Mouse (Mus musculus) neural tube, embryonic 13.5 days (tissue): ENCODE measurements at regions not wholly inside any gene's neighbourhood (a gene's known extent, or its start where the extent isn't known, plus 50 kb on each side); places are given as distances from the start of the nearest gene placed in this dataset.
"Not testable (repeated sequence)": the region's sequence is repeated elsewhere in the genome, so short reads cannot be mapped to it uniquely, and the experiment has no call there.

Source experiments
- ATAC-seq: fragments of 200-750 bp; cut with Nextera tagmentation; 2 replicates; pipeline ENCODE4 v1.8.0; 2017; ENCODE audit warnings: low read depth, mild to moderate bottlenecking, moderate TSS enrichment, moderate library complexity
- H3K27ac ChIP-seq: fragments of 300-500 bp; sonication (generic); replicated peaks from 2 replicates; pipeline ENCODE4 v1.5.1; 2015; ENCODE audit warnings: moderate library complexity, mild to moderate bottlenecking, inconsistent platforms
- H3K27me3 ChIP-seq: fragments of 300-500 bp; sonication (generic); 2 replicates; pipeline ENCODE4 v1.6.1; 2015; ENCODE audit warnings: mild to moderate bottlenecking, inconsistent platforms
- H3K36me3 ChIP-seq: fragments of 300-500 bp; sonication (generic); 2 replicates; pipeline ENCODE4 v1.6.1; 2015; ENCODE audit warnings: mild to moderate bottlenecking, inconsistent platforms
- H3K4me1 ChIP-seq: fragments of 300-500 bp; sonication (generic); replicated peaks from 2 replicates; pipeline ENCODE4 v1.6.1; 2015; ENCODE audit warnings: inconsistent platforms
- H3K4me2 ChIP-seq: fragments of 300-500 bp; sonication (generic); 2 replicates; pipeline ENCODE4 v1.6.1; 2015; ENCODE audit warnings: inconsistent platforms, mild to moderate bottlenecking, moderate library complexity
- H3K4me3 ChIP-seq: fragments of 300-500 bp; sonication (generic); 2 replicates; pipeline ENCODE4 v1.5.1; 2015; ENCODE audit warnings: mild to moderate bottlenecking, inconsistent platforms
- H3K9ac ChIP-seq: fragments of 300-500 bp; sonication (generic); 2 replicates; pipeline ENCODE4 v1.6.1; 2015; ENCODE audit warnings: moderate library complexity, mild to moderate bottlenecking, inconsistent platforms
- H3K9me3 ChIP-seq: fragments of 300-500 bp; sonication (generic); 2 replicates; pipeline ENCODE4 v1.6.1; 2016; ENCODE audit warnings: inconsistent platforms
- WGBS: fragments of 180-500 bp; shearing (Covaris S2); methylation state at CpG from one replicate; pipeline ENCODE4 v1.1.7; 2015; 5-methylcytosine and 5-hydroxymethylcytosine counted together

DNA sequence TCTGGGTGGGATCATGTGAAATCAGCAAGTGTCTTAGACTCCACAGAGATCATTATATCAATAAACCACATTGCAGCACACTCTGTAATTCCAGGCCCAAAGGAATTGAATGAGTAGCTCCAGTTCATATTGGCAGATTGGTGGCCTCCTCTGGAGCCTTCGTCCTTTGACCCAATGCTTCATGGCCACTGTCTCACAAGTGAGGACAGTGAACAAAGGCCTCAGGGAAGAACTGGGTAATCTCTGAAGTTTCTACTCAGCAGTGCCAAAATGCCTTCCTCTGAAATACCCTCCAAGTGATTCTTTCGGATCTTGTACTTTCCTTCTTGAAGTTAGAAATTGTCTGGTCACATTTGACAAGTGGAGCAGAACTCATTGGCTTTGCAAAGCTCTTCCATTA is 135.8 kb upstream of the Fam84a start:
- no peak overlapping the region for H3K4me3 ChIP-seq
- H3K4me2 ChIP-seq, result no peak overlapping the region
- 0 out of 2 replicates have a peak, but pooled peaks cover 2% of the 10 kb centered on the region for H3K4me1 ChIP-seq
- 87% methylated on average over 2 of the region's 2 CpGs for WGBS
- no peak for ATAC-seq
- no peaks in the 10 kb centered on the region for H3K27me3 ChIP-seq
- no peak overlapping the region for H3K27ac ChIP-seq
- no peak overlapping the region for H3K9ac ChIP-seq
- H3K36me3 ChIP-seq, result no peaks in the 10 kb centered on the region
- no peaks in the 10 kb centered on the region for H3K9me3 ChIP-seq

- H3K9ac ChIP-seq, result no peak overlapping the region
- H3K27me3 ChIP-seq, result no peaks in the 10 kb centered on the region
- ATAC-seq, result no peak
- whole genome bisulfite sequencing, result 91% methylated on average over 1 of the region's 1 CpGs
- no peaks in the 10 kb centered on the region for H3K36me3 ChIP-seq
- H3K4me2 ChIP-seq, result no peak overlapping the region
- H3K4me3 ChIP-seq, result no peak overlapping the region
- 0 out of 2 replicates have a peak, but pooled peaks cover 3% of the 10 kb centered on the region for H3K4me1 ChIP-seq
- no peaks in the 10 kb centered on the region for H3K9me3 ChIP-seq
- H3K27ac ChIP-seq, result no peak overlapping the region
Observed at GRCm38 (mm10) chr12:14286676-14287075, 134.8 kb upstream of the Fam84a start.

GRCm38 (mm10) chr12:14285870-14286535 is 134.1 kb upstream of the Fam84a start:
- no peak overlapping the region for H3K9ac ChIP-seq
- H3K4me1 ChIP-seq, result 0 out of 2 replicates have a peak, but pooled peaks cover 3% of the 10 kb centered on the region
- WGBS, result 83% methylated on average over 2 of the region's 2 CpGs
- no peaks in the 10 kb centered on the region for H3K36me3 ChIP-seq
- no peaks in the 10 kb centered on the region for H3K9me3 ChIP-seq
- H3K4me2 ChIP-seq, result no peak overlapping the region
- H3K27ac ChIP-seq, result no peak overlapping the region
- no peaks in the 10 kb centered on the region for H3K27me3 ChIP-seq
- H3K4me3 ChIP-seq, result no peak overlapping the region
- no peak for ATAC-seq

- Histone ChIP-seq H3K9me3 (no peaks in the 10 kb centered on the region), H3K27me3 (no peaks in the 10 kb centered on the region)
- no peak for ATAC-seq
Observed at GRCm38 (mm10) chr12:14283106-14283692, 131.3 kb upstream of the Fam84a start.

DNA sequence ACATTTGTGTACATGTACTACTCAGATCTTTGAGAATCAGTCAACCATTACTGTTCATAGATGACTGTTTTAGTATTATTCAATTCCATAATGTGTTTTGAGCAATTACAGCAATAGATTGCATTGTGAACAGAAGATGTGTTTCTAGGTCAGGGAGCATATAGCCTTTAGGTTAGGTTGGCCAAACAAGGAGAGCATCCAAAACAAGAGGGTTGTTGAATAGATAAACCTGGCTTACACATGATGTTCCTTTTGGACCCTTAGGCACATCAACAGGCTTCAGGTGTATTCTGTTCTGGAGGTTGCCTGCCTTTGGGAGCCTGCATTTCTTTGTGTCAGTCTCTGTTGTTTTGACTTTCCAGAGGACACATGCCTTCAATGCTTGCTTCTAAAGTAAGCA is 123.4 kb upstream of the Fam84a start:
- ATAC-seq, result no peak
- Histone ChIP-seq H3K36me3 (no peaks in the 10 kb centered on the region), H3K4me1 (peaks cover 4% of the 10 kb centered on the region), H3K4me3 (no peak overlapping the region), H3K9me3 (no peaks in the 10 kb centered on the region), H3K27ac (no peak overlapping the region), H3K9ac (no peak overlapping the region), H3K27me3 (no peaks in the 10 kb centered on the region), H3K4me2 (no peak overlapping the region)

More at GRCm38 (mm10) chr12:14283106-14283692, 131.3 kb upstream of the Fam84a start:
- no peak overlapping the region for H3K9ac ChIP-seq
- no peak overlapping the region for H3K4me2 ChIP-seq
- 26% methylated on average over 4 of the region's 4 CpGs for WGBS
- H3K4me1 ChIP-seq, result 0 out of 2 replicates have a peak, but pooled peaks cover 3% of the 10 kb centered on the region
- no peak overlapping the region for H3K27ac ChIP-seq
- no peaks in the 10 kb centered on the region for H3K36me3 ChIP-seq
- no peak overlapping the region for H3K4me3 ChIP-seq

DNA sequence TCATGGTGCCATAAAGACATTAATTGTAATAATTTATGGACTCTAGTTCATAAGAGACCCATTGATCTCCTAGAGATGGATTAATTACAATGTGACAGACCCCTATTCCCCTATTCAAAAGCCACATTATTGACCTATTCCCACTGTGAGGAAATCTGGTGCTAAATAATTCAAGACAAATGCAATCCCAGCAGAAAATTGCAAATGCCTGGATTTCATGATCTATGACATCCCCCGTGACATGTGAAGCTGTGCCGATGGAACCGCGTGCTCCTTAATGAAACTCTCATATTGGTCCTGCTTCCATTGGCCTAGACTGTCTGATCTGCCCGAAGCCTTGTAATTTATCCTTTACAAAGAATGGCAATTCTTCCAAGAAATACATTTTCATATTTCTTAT is 122.9 kb upstream of the Fam84a start:
- Histone ChIP-seq H3K36me3 (no peaks in the 10 kb centered on the region), H3K4me1 (peaks cover 4% of the 10 kb centered on the region), H3K4me2 (no peak overlapping the region), H3K27me3 (no peaks in the 10 kb centered on the region), H3K9me3 (no peaks in the 10 kb centered on the region), H3K4me3 (no peak overlapping the region), H3K9ac (no peak overlapping the region), H3K27ac (no peak overlapping the region)
- ATAC-seq, result peak; percentile 59
- 11% methylated on average over 5 of the region's 5 CpGs for WGBS

- no peak for ATAC-seq
- peaks cover 4% of the 10 kb centered on the region for H3K4me1 ChIP-seq
- H3K9ac ChIP-seq, result no peak overlapping the region
- H3K36me3 ChIP-seq, result no peaks in the 10 kb centered on the region
- no peaks in the 10 kb centered on the region for H3K9me3 ChIP-seq
- no peak overlapping the region for H3K27ac ChIP-seq
- H3K4me2 ChIP-seq, result no peak overlapping the region
- no peaks in the 10 kb centered on the region for H3K27me3 ChIP-seq
- no peak overlapping the region for H3K4me3 ChIP-seq
Observed at GRCm38 (mm10) chr12:14271216-14271615, 119.4 kb upstream of the Fam84a start.

- 0 out of 2 replicates have a peak, but pooled peaks cover 2% of the 10 kb centered on the region for H3K4me1 ChIP-seq
- H3K4me2 ChIP-seq, result no peak overlapping the region
- H3K9ac ChIP-seq, result no peak overlapping the region
- no peaks in the 10 kb centered on the region for H3K9me3 ChIP-seq
- H3K36me3 ChIP-seq, result no peaks in the 10 kb centered on the region
- no peak overlapping the region for H3K4me3 ChIP-seq
- H3K27me3 ChIP-seq, result no peaks in the 10 kb centered on the region
- ATAC-seq, result no peak
- H3K27ac ChIP-seq, result no peak overlapping the region
- WGBS, result 46% methylated on average over 2 of the region's 2 CpGs
Observed at GRCm38 (mm10) chr12:14261102-14261501, 109.2 kb upstream of the Fam84a start.

GRCm38 (mm10) chr12:14260288-14260687 is 108.4 kb upstream of the Fam84a start:
- H3K4me2 ChIP-seq, result no peak overlapping the region
- WGBS, result 39% methylated on average over 4 of the region's 4 CpGs
- no peak overlapping the region for H3K4me3 ChIP-seq
- 0 out of 2 replicates have a peak, but pooled peaks cover 2% of the 10 kb centered on the region for H3K4me1 ChIP-seq
- H3K9me3 ChIP-seq, result no peaks in the 10 kb centered on the region
- H3K27ac ChIP-seq, result no peak overlapping the region
- no peak overlapping the region for H3K9ac ChIP-seq
- peak; percentile 36; the same call in 1 of the 2 replicates for ATAC-seq
- no peaks in the 10 kb centered on the region for H3K36me3 ChIP-seq
- no peaks in the 10 kb centered on the region for H3K27me3 ChIP-seq

- H3K9ac ChIP-seq, result no peak overlapping the region
- no peak overlapping the region for H3K4me2 ChIP-seq
- H3K4me3 ChIP-seq, result no peak overlapping the region
- H3K27me3 ChIP-seq, result no peaks in the 10 kb centered on the region
- H3K36me3 ChIP-seq, result no peaks in the 10 kb centered on the region
- WGBS, result 82% methylated on average over 5 of the region's 5 CpGs
- no peaks in the 10 kb centered on the region for H3K4me1 ChIP-seq
- no peak overlapping the region for H3K27ac ChIP-seq
- no peaks in the 10 kb centered on the region for H3K9me3 ChIP-seq
- ATAC-seq, result no peak; the same call in 1 of the 2 replicates
Observed at GRCm38 (mm10) chr12:14253336-14253735, 101.5 kb upstream of the Fam84a start.

DNA sequence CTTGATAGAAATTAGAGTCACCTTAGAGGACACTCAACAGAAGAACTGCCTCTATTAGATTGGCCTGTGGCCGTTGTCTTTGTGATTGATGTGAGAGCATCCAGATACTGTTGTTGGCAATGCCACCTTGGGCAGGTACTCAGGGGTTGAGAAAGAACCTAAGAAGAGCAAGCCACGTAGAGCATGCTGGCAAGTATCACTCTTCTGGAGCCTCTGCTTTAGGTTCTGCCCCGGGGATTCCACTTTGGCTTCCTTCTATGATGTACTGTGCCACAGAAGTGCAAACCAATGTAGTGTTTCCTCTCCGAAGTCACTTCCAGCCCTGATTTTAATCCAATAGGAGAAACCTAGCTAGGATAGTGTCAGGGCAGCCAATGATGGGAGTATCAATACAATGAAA is 98.3 kb upstream of the Fam84a start:
- no peaks in the 10 kb centered on the region for H3K9me3 ChIP-seq
- no peak overlapping the region for H3K4me3 ChIP-seq
- no peaks in the 10 kb centered on the region for H3K36me3 ChIP-seq
- H3K4me2 ChIP-seq, result no peak overlapping the region
- no peak overlapping the region for H3K27ac ChIP-seq
- H3K9ac ChIP-seq, result no peak overlapping the region
- H3K4me1 ChIP-seq, result no peaks in the 10 kb centered on the region
- no peaks in the 10 kb centered on the region for H3K27me3 ChIP-seq
- no peak for ATAC-seq
- WGBS, result 90% methylated on average over 4 of the region's 4 CpGs

GRCm38 (mm10) chr12:14242720-14243119 is 90.9 kb upstream of the Fam84a start:
- H3K27me3 ChIP-seq, H3K4me2 ChIP-seq, H3K9ac ChIP-seq, ATAC-seq, H3K9me3 ChIP-seq, H3K4me3 ChIP-seq, H3K4me1 ChIP-seq, H3K27ac ChIP-seq, H3K36me3 ChIP-seq: not testable (repeated sequence)
- WGBS, result 94% methylated on average over 6 of the region's 6 CpGs

DNA sequence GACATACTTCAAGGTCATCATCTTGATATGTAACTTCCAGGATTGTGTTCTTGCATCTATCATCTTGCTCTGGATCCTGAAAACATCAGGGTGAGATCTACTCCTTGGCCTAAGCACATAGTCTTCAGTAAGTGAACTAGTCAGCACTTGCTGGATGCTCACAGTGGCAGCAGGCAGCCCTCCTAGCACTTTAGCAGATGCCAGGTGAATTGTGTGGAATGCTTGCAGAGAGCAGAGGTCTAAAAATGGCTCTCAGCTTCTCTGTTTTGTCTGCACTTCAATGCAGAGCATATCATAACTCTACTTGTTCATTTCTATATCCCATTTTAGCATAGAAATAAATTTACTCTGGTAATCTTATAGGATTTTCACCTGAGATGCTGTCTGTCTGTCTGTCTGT is 85.8 kb upstream of the Fam84a start:
- no peak overlapping the region for H3K4me3 ChIP-seq
- no peak for ATAC-seq
- H3K9me3 ChIP-seq, result no peaks in the 10 kb centered on the region
- no peak overlapping the region for H3K27ac ChIP-seq
- no peaks in the 10 kb centered on the region for H3K27me3 ChIP-seq
- no peaks in the 10 kb centered on the region for H3K36me3 ChIP-seq
- H3K9ac ChIP-seq, result no peak overlapping the region
- H3K4me2 ChIP-seq, result no peak overlapping the region
- no peaks in the 10 kb centered on the region for H3K4me1 ChIP-seq
